In the genomic region with DNA sequence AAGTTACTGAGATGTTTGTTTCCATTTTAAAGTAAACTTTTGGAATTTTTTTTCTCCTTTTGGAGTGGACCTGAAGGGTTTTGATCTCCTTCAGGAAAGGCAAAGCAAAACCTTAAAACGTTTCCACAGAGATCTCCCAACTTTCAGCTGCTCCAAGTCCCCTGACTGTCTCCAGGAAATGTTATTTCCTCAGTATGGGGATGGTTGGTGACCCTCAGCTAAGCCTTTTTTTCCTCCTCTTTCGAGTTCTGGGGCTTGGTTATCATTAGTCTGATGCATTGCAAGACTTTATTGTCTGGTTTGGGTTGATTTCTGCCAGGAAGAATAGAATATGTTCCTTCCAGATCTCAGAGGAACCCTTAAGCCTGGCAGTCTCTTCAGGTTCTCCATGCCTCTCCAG, we compare ENCODE assay signal across 9 mouse cellular contexts. TPM values are rescaled to one million over a fixed set of nuclear protein-coding genes. Genes with fewer than 3 reads are reported as not detected.
DNase-seq lines count a peak whose midpoint lies in the region; ATAC-seq and TF ChIP-seq lines count a peak whose summit lies in the region.
"Had no signal": no experiment of that assay in that cellular context is flagged by ENCODE, and none has a peak within 500 bp of the region (broad histone marks: within the 10 kb centered on the region; RNA-seq: fewer than 3 reads in every experiment).

No protein-coding gene starts in this region.

- no peaks in the 10 kb centered on the region for H3K9me3 ChIP-seq in kidney, postnatal 0 days (replicated peaks; ENCODE audit: low read length)
- no peaks in the 10 kb centered on the region for H3K9me3 ChIP-seq in embryonic facial prominence, embryonic 15.5 days (replicated peaks)
- no peaks in the 10 kb centered on the region for H3K9me3 ChIP-seq in hindbrain, embryonic 16.5 days (ENCODE audit: control insufficient read depth, low read length)

- no peaks in the 10 kb centered on the region for H3K36me3 ChIP-seq in kidney, postnatal 0 days (ENCODE audit: insufficient read depth, low read length)
- no peaks in the 10 kb centered on the region for H3K36me3 ChIP-seq in embryonic facial prominence, embryonic 15.5 days
- no peaks in the 10 kb centered on the region for H3K36me3 ChIP-seq in hindbrain, embryonic 16.5 days (ENCODE audit: control insufficient read depth, insufficient read depth, low read length)
- no peaks in the 10 kb centered on the region for H3K36me3 ChIP-seq in myocyte (ENCODE audit: control insufficient read depth, insufficient read depth)
- H3K36me3 ChIP-seq: G1E had no signal

- 31% methylated on average over 2 of the region's 2 CpGs for whole genome bisulfite sequencing in kidney, postnatal 0 days
- 20% methylated on average over 2 of the region's 2 CpGs for WGBS in embryonic facial prominence, embryonic 15.5 days
- WGBS in hindbrain, embryonic 16.5 days = 15% methylated on average over 2 of the region's 2 CpGs

- no peak for DNase-seq in kidney, postnatal 0 days (ENCODE audit: low spot score)
- DNase-seq in kidney, adult 9 months = no peak
- DNase-seq in c-Kit-positive CD71-positive TER-119-positive erythroid progenitor cells, embryonic 14.5 days (ENCODE audit: low spot score) = no peak
- no peak for DNase-seq in cerebellum, adult 9-10 months
- no peak for DNase-seq in adipocyte (ENCODE audit: low spot score)

- TF ChIP-seq CTCF in kidney, postnatal 0 days (IDR thresholded peaks at IDR 0.05; ENCODE audit: low read depth) = no peak

- peak overlapping the region; percentile 94 for H3K27ac ChIP-seq in kidney, postnatal 0 days
- peak overlapping the region; percentile 94 for H3K27ac ChIP-seq in embryonic facial prominence, embryonic 15.5 days (replicated peaks)
- H3K27ac ChIP-seq in hindbrain, embryonic 16.5 days (ENCODE audit: low read depth, low read length) = peak overlapping the region; percentile 99

- H3K4me2 ChIP-seq in kidney, postnatal 0 days (ENCODE audit: low read length) = peak overlapping the region; percentile 96
- peak overlapping the region; percentile 92 for H3K4me2 ChIP-seq in embryonic facial prominence, embryonic 15.5 days (replicated peaks)
- H3K4me2 ChIP-seq in hindbrain, embryonic 16.5 days (ENCODE audit: low read length) = peak overlapping the region; percentile 69
- peak overlapping the region; percentile 98 for H3K4me2 ChIP-seq in myocyte (ENCODE audit: low read depth)

- no peak overlapping the region for H3ac ChIP-seq in myocyte (ENCODE audit: control insufficient read depth, insufficient read length)

- no peak for TF ChIP-seq POLR2A in myocyte (IDR thresholded peaks at IDR 0.05; ENCODE audit: insufficient read length, low read depth)

- no peak for ATAC-seq in kidney, postnatal 0 days (replicated peaks; ENCODE audit: low FRiP score, low read depth)
- ATAC-seq in embryonic facial prominence, embryonic 15.5 days (ENCODE audit: insufficient number of reproducible peaks, low FRiP score, low TSS enrichment, low read depth) = no peak
- no peak for ATAC-seq in hindbrain, embryonic 16.5 days

- peaks cover 39% of the 10 kb centered on the region for H3K79me2 ChIP-seq in myocyte (ENCODE audit: control insufficient read depth, insufficient read depth)

- peak overlapping the region; percentile 78 for H3K4me3 ChIP-seq in kidney, postnatal 0 days (replicated peaks; ENCODE audit: low read depth, low read length)
- peak overlapping the region; percentile 74 for H3K4me3 ChIP-seq in embryonic facial prominence, embryonic 15.5 days (replicated peaks)
- peak overlapping the region; percentile 79 for H3K4me3 ChIP-seq in hindbrain, embryonic 16.5 days (ENCODE audit: low read length)
- H3K4me3 ChIP-seq in myocyte = peak overlapping the region; percentile 96

- H3K4me1 ChIP-seq in kidney, postnatal 0 days (replicated peaks; ENCODE audit: insufficient read depth, low read length) = no peaks in the 10 kb centered on the region; the same call in 1 of the 2 replicates
- peaks cover 34% of the 10 kb centered on the region for H3K4me1 ChIP-seq in embryonic facial prominence, embryonic 15.5 days
- peaks cover 22% of the 10 kb centered on the region for H3K4me1 ChIP-seq in hindbrain, embryonic 16.5 days (ENCODE audit: control insufficient read depth, insufficient read depth, low read depth, low read length)

- H3K9ac ChIP-seq in kidney, postnatal 0 days (ENCODE audit: low read depth, low read length) = peak overlapping the region; percentile 80; the same call in 1 of the 2 replicates
- 0 out of 2 replicates have a peak overlapping the region, but pooled peaks have one; percentile 54 for H3K9ac ChIP-seq in embryonic facial prominence, embryonic 15.5 days
- H3K9ac ChIP-seq in hindbrain, embryonic 16.5 days (ENCODE audit: low read depth, low read length) = peak overlapping the region; percentile 92

- H3K27me3 ChIP-seq in kidney, postnatal 0 days (ENCODE audit: insufficient read depth, low read length) = no peaks in the 10 kb centered on the region
- H3K27me3 ChIP-seq in embryonic facial prominence, embryonic 15.5 days = no peaks in the 10 kb centered on the region
- no peaks in the 10 kb centered on the region for H3K27me3 ChIP-seq in hindbrain, embryonic 16.5 days (replicated peaks; ENCODE audit: control insufficient read depth, insufficient read depth, low read length)
- no peaks in the 10 kb centered on the region for H3K27me3 ChIP-seq in myocyte (ENCODE audit: control insufficient read depth, insufficient read depth, insufficient read length)

TF ChIP-seq in myocyte, 11 proteins besides CTCF, POLR2A, EP300 and RAD21:
- TF ChIP-seq USF1 (IDR thresholded peaks at IDR 0.05; ENCODE audit: low read depth) (no peak), CEBPB (IDR thresholded peaks at IDR 0.05; ENCODE audit: insufficient read depth, poor library complexity, severe bottlenecking) (no peak), E2F4 (IDR thresholded peaks at IDR 0.05; ENCODE audit: insufficient read depth) (no peak), MYOG (IDR thresholded peaks at IDR 0.05; ENCODE audit: control insufficient read depth in 1 of 3, insufficient read depth in 1 of 3, insufficient read length in 2 of 3, low read depth in 2 of 3) (no peak), SRF (IDR thresholded peaks at IDR 0.05; ENCODE audit: control insufficient read depth, insufficient read length, low read depth) (no peak), REST (IDR thresholded peaks at IDR 0.05; ENCODE audit: insufficient read depth, insufficient read length) (no peak), TCF12 (IDR thresholded peaks at IDR 0.05; ENCODE audit: insufficient read depth, poor library complexity, severe bottlenecking) (no peak), MYOD1 (IDR thresholded peaks at IDR 0.05; ENCODE audit: control insufficient read depth in 1 of 3, insufficient read length in 2 of 3, low read depth in 2 of 3) (no peak), TCF3 (IDR thresholded peaks at IDR 0.05; ENCODE audit: insufficient read length, low read depth) (no peak), MAX (IDR thresholded peaks at IDR 0.05; ENCODE audit: low read depth) (no peak), POLR2AphosphoS2 (IDR thresholded peaks at IDR 0.05; ENCODE audit: insufficient read length, low read depth) (no peak)

RNA-seq across cellular contexts. Expression of a gene that starts 5.3 kb away (rescaled TPM):
- 2.6 and 2.9 TPM in 2 replicates for polyA plus RNA-seq in kidney, postnatal 0 days (2015; fragmentation: Nextera tagmentation; extraction: Ambion mirVana)
- polyA plus RNA-seq in embryonic facial prominence, embryonic 15.5 days (2015; fragmentation: Nextera tagmentation; extraction: Ambion mirVana) = 3.5 and 3.7 TPM in 2 replicates
- 9.0 TPM in 2 replicates for polyA plus RNA-seq in hindbrain, embryonic 16.5 days (2015; fragmentation: Nextera tagmentation; extraction: Ambion mirVana)
- polyA plus RNA-seq in myocyte (2012; fragmentation: generic; extraction: Trizol) = 3.1 TPM
- polyA plus RNA-seq: G1E had no signal
